Mouse (Mus musculus) heart, adult 2 months (tissue): Measurements from ENCODE around the gene Fam234b.

Experiments used
- CTCF ChIP-seq: fragments of 200-600 bp; IDR thresholded peaks from 2 replicates; pipeline ENCODE4 v1.8.1; 2022; ENCODE audit warnings: antibody characterized with exemption, mild to moderate bottlenecking, moderate library complexity
- EP300 ChIP-seq: fragments of 200-500 bp; IDR thresholded peaks from 2 replicates; pipeline ENCODE4 v1.6.1; 2011; ENCODE audit warnings: low read depth, low read length, control low read depth; ENCODE audit not compliant: insufficient read depth
- POLR2A ChIP-seq: fragments of 200-500 bp; IDR thresholded peaks from 2 replicates; pipeline ENCODE4 v1.6.1; 2011; ENCODE audit warnings: mild to moderate bottlenecking, low read depth, low read length, control low read depth; ENCODE audit not compliant: insufficient read depth

GRCm38 (mm10) chr6:135149175-135149574 lies 48.6 kb upstream of the Fam234b start:
- no peak for TF ChIP-seq EP300
- no peak for TF ChIP-seq CTCF
- no peak for TF ChIP-seq POLR2A
